Mouse (Mus musculus) left cerebral cortex, adult 8-10 months (tissue): ENCODE data around the gene Hipk3. TPM values are rescaled to one million over a fixed set of nuclear protein-coding genes. Genes with fewer than 3 reads are reported as not detected.

Source experiments
- microRNA-seq, 2 experiments: library from miRNA; unstranded; fragments of <30 nt; microRNA quantifications; one replicate each; pipeline ENCODE4 v1.2.0; 2022
- total RNA-seq, 4 experiments: library from RNA; stranded (reverse); gene quantifications; 2 replicates each; pipeline ENCODE4 v1.2.4; 2022

Gene Hipk3
- total RNA-seq, 4 experiments from 2014 or later = 91.0 to 102 (median 98.9) TPM

Small RNA genes within 50 kb of the gene (microRNA-seq; reads per million reads assigned to microRNA genes)
- 0 reads per million in 2 experiments for gene Mir1902

Other genes starting within 250 kb of the Hipk3 start
- 100 to 1,000 TPM in 1 of 4 experiments, 10 to 100 TPM in 3; 86.2 to 100 (median 90.7) TPM for gene D430041D05Rik, start 83.4 kb downstream of the Hipk3 start, total RNA-seq
- 10 to 100 TPM; 36.5 to 44.1 (median 37.5) TPM for gene Cstf3, start 96.1 kb upstream of the Hipk3 start, total RNA-seq
- 10 to 100 TPM; 34.4 to 45.6 (median 39.4) TPM for gene Tcp11l1, start 217.7 kb upstream of the Hipk3 start, total RNA-seq
- gene Pin1rt1, start 221.9 kb upstream of the Hipk3 start, total RNA-seq = not detected
- gene Depdc7, start 248.4 kb upstream of the Hipk3 start, total RNA-seq = 1 to 10 TPM in 3 of 4 experiments, under 1 TPM in 1; 0.72 to 2.2 (median 1.6) TPM